Mouse (Mus musculus): ENCODE results near the gene Fnbp1l. TPM values are rescaled to one million over a fixed set of nuclear protein-coding genes. Genes with fewer than 3 reads are reported as not detected.

The Fnbp1l gene
- total and polyA plus RNA-seq, 3 experiments, result 1.4 to 22.0 (median 16.3) TPM

DNA sequence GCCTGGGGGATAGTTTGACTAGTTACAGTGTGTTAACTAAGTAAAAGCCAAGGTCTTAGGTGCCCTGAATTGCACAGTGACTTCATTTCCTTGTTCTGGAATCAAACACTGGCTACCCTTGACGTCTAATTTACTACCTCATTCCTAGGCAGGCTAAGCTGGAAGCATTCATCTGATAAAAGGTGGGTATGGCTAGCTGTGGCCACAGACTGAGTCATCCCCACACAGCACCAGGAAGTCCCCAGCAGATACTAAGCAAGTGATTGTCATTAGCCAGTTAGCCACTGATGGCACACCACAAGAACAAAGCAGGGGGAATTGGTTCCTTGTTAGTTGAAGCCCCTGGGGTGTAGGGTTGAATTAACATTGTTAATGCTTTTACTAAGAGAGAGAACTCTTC, 98.2 kb downstream of the Fnbp1l start:
- no peak for DNase-seq

DNA sequence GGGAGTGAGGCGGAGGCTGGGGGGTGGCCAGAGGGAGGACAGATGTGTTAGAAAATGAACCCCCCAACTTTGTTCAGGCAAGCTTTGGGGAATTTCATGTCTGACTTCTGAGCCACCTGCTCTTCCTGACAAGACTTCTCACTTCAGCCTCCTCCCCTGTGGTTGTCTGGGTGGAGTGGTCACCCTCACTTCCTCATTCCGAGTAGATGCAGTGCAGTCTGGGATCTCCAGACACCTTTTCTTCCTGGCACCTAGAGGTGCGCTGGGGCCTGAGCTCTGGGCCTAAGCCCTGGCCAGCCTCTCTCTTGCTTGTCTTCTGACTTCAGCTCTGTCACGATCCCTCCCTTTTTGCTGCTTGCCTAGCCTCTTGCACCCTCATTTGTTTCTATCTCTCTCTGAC, 98.6 kb downstream of the Fnbp1l start:
- no peak for DNase-seq

- no peak for DNase-seq
Observed at GRCm38 (mm10) chr3:122520365-122520764, 99.2 kb downstream of the Fnbp1l start.

DNA sequence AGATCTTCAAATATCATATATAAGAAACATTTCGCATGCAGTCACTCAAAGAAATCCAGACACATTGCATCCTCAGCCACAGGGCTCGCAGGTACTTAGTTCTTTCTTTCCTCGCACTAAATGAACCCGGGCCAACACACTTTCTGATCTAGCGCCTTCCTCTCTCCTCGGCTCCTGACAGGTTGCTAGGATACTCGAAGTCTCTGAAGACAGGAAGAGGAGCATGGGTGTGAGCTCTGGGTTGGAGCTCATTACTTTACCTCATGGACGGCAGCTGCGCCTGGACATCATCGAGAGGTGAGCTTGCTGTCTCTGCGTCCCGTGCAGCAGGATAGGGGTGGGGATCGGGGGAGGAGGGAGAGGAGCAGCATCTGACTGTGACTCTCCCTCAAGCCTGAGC, 100.4 kb downstream of the Fnbp1l start:
- no peak for DNase-seq

DNA sequence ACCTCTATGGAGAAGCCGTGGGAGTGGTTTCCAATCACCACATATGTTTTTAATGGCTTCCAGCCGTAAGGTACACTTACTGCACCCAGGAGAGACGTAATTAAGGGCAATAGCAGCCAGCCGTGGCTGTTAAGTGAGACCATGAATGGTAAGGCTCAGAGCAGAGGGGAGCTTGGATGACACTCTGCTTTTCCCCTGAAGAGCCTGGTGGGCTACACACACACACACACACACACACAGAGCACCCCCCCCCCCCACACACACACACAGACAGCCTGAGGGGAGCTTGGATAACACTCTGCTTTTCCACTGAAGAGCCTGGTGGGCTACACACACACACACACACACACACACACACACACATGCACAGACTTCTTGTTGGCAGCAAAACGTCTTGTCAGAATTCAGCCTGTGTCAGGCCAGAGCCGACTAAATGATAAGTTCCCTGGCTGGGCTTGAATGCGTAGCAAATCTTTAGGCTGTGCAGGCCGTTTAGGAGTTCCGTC, 101.2 kb downstream of the Fnbp1l start:
- no peak for DNase-seq

DNA sequence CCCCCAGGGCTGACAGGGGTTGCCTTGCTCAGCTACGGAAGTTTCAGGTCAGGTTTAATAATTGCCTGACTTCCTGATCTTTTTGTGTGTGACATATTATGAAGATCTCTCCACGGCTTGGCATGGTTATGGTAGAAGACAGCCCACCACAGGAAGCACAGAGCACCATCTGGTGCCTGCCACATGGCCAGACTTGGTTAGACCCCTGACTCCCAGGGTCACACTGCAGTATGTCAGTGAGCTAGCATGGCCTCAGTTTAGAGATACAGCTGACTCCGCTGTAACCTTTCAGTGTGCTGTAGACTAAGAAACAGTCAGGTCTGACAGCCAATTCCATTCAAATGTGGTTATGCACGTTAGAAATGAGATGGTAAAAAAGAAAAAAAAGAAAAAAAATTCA, 101.8 kb downstream of the Fnbp1l start:
- no peak for DNase-seq

DNA sequence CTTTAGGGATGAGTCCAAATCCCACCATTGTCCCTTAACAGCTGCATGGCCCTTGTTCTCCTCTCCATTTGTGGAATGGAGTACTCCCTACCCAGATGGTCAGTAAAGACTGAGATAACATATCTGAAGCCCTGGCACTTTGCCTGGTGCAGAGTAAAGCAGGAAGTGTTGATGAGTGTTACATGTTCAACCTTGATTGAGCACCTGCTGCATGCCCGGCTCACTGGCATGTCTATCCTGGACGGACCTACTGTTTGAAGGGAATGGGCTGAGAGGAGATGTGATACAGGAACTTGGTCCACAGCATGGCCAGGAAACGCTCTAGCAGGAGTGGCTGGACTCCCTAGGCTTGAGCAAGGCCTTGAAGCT, 103.2 kb downstream of the Fnbp1l start:
- DNase-seq, result peak; percentile 48

GRCm38 (mm10) chr3:122515568-122516326, 103.8 kb downstream of the Fnbp1l start:
- no peak for DNase-seq

DNA sequence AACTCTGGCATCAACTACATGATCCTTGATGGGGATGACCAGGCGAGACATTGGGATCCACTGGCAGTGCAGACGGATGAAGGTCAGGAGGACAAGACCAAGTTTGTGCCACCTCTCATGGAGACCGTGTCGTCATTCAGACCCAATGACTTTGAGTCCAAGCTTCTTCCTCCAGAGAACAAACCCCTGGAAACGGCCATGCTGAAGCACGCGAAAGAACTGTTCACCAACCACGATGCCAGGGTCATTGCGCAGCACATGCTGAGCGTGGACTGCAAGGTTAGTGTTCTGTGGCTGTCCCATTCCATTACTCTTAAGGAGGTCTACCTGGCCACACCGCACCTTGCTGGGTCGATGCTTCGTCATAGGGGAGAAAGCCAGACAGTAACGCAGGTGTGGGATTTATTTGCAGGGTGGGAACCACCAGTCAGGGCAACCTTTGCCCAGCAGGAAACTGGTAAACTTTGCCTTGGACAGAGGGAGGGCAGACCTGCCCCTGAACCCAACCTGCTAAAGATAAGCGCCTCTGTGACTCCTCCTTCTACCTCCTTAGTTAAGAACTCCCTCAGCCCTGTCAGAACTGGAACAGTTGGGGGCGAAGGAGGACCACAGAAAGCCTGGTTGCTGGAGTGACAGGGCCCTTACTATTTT, 106.7 kb downstream of the Fnbp1l start:
- DNase-seq, result no peak

GRCm38 (mm10) chr3:122511721-122512619, 107.5 kb downstream of the Fnbp1l start:
- DNase-seq, result peak; percentile 42

- DNase-seq, result no peak
Observed at GRCm38 (mm10) chr3:122510932-122511331, 108.6 kb downstream of the Fnbp1l start.

GRCm38 (mm10) chr3:122510240-122510750, 109.2 kb downstream of the Fnbp1l start:
- no peak for DNase-seq

- peak; percentile 90 for DNase-seq
Observed at GRCm38 (mm10) chr3:122509534-122510239, 109.8 kb downstream of the Fnbp1l start.

DNA sequence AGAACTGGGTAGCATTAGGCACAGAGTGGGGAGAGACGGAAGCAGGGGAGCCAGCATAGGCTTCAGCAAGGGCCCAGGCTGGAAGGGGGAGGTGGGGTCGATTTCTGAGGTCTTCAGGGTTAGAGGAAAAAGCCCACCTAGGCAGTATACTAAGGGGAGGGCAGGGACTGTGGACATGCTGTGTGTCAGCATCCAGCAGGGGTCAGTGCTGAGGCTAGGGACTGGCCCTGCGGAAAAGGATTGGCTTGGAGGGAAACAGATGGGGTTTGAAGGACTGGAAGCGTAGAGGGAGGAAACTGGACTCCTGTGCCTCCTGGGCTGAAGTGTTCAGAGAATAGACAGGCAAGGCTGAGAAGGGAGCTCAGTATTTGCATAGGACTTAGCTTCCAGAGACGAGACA, 110.4 kb downstream of the Fnbp1l start:
- DNase-seq, result peak; percentile 70

- DNase-seq, result no peak
Observed at GRCm38 (mm10) chr3:122507826-122508225, 111.7 kb downstream of the Fnbp1l start.

DNA sequence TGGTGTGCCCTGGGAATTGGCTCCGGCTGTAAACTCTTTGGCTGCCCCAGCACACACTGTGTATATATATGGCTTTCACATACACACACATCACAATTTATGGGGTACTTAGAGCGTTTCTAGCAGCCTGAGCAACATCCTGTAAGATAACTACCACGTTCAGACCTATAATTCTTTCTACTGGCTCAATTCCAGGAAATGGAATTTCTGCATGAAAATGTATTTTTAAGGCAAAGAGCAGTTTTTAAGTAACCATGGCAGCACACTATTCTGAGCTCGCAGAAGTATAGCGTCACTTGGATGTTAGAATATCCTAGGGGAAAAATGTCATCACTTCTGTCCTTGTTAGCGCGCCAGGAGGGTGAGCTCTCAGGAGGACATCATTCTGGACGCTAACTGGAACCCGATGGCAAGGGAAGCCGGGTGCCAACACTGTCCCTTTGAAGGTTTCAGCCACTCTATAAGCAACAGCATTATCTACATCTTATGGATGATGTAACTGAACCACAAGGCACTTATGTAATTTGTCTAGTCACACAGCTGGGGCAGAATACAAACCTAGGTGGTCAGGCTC, 113.1 kb downstream of the Fnbp1l start:
- no peak for DNase-seq

- no peak for DNase-seq
Observed at GRCm38 (mm10) chr3:122500929-122501328, 118.6 kb downstream of the Fnbp1l start.

DNA sequence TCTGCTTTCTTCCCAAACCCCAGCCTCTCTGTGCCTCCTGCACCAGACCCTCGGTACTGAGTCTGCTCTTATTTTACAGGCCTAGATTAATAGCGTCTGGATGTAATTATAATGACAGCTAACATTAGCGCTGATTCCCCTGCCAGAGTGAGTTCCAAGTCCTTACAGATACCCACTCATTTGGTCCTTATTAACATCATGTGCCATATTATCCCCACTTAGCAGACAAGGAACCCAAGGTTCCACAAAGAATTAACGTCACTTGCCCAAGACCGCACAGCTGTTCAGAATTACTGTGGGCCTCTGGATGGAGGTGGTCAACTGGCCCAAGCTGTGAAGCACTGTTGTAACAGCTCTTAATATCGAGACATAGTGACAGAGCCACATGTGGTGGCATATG, 119.9 kb downstream of the Fnbp1l start:
- no peak for DNase-seq

- DNase-seq, result peak; percentile 42
Observed at GRCm38 (mm10) chr3:122498528-122498927, 121.0 kb downstream of the Fnbp1l start.

- peak; percentile 88 for DNase-seq
Observed at GRCm38 (mm10) chr3:122497871-122498270, 121.6 kb downstream of the Fnbp1l start.

GRCm38 (mm10) chr3:122494764-122495163, 124.8 kb downstream of the Fnbp1l start:
- DNase-seq, result no peak
